Mouse (Mus musculus) bone marrow macrophage, adult 2 months (primary cell): ENCODE results near the gene Tmem92.

ENCODE experiments used
- CTCF ChIP-seq: IDR thresholded peaks from 2 replicates; pipeline ENCODE4 v1.5.1; 2012; ENCODE audit warnings: low read depth, mild to moderate bottlenecking, low read length, moderate library complexity
- POLR2A ChIP-seq: IDR thresholded peaks from 2 replicates; pipeline ENCODE4 v1.6.1; 2012; ENCODE audit warnings: mild to moderate bottlenecking, low read depth, low read length, borderline replicate concordance

- TF ChIP-seq CTCF: no peak
- no peak for TF ChIP-seq POLR2A
Measured at GRCm38 (mm10) chr11:94759916-94760315, 22.6 kb downstream of the Tmem92 start.
